Mouse (Mus musculus) cerebellum, adult 2 months (tissue): ENCODE results near the gene Gm10073.

Experiments
- CTCF ChIP-seq: fragments of 200-500 bp; IDR thresholded peaks from 2 replicates; pipeline ENCODE4 v1.5.1; 2011; ENCODE audit warnings: low read depth, mild to moderate bottlenecking, control low read depth, low read length, moderate library complexity, borderline replicate concordance; ENCODE audit not compliant: insufficient read depth
- POLR2A ChIP-seq: fragments of 200-500 bp; IDR thresholded peaks from 2 replicates; pipeline ENCODE4 v1.6.1; 2011; ENCODE audit warnings: low read length, control low read depth, borderline replicate concordance; ENCODE audit not compliant: insufficient read depth

GRCm38 (mm10) chr8:106574283-106574682 lies 1.0 kb upstream of the Gm10073 start:
- TF ChIP-seq CTCF: no peak
- TF ChIP-seq POLR2A: no peak
